Mouse (Mus musculus) urinary bladder, postnatal 4 days (tissue): Measurements from ENCODE around the gene Kmt5b.

Experiments
- DNase-seq, 2 experiments: peaks; one replicate each; pipeline ENCODE4 v3.0.0; 2021 to 2022; ENCODE audit warnings: low spot score in 2 of 2

The Kmt5b gene

DNA sequence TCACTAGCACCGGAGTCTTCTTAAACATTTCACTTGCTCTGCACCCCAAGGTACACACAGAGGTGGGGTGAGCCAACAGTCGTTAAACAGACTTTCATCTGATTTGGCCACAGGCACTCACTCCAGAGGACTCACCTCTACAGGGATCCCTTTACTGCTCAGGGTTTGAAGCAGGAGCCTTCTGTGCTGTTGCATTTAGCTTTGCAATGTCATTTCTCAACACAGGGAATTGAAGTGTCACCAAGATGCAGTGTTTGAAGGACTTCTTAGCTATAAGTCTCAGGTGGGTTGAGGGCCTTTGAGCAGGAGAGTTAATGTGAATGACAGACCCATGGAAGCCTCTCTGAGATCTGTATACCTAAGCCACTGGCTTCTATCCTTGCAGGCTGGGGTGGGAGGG lies 76.4 kb downstream of the Kmt5b start:
- DNase-seq = no peak

- DNase-seq = no peak
Observed at GRCm38 (mm10) chr19:3844836-3845235, 77.6 kb downstream of the Kmt5b start.

DNA sequence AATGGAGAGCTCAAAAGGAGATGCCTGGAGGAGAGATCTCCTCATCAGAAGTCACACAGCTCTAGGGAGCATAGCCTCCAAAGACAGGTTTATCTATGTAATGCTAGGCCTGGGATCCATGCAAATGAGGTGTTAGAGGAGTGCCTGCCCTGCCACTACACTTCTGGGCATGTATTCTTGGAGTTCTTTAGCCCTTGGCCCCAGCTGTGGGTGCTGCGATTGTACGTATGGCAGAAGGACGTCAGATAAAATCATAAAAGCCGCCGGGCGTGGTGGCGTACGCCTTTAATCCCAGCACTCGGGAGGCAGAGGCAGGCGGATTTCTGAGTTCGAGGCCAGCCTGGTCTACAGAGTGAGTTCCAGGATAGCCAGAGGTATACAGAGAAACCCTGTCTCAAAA lies 78.1 kb downstream of the Kmt5b start:
- no peak for DNase-seq

- no peak for DNase-seq
Observed at GRCm38 (mm10) chr19:3845803-3846406, 78.7 kb downstream of the Kmt5b start.

GRCm38 (mm10) chr19:3846676-3847604 lies 79.7 kb downstream of the Kmt5b start:
- no peak for DNase-seq

DNA sequence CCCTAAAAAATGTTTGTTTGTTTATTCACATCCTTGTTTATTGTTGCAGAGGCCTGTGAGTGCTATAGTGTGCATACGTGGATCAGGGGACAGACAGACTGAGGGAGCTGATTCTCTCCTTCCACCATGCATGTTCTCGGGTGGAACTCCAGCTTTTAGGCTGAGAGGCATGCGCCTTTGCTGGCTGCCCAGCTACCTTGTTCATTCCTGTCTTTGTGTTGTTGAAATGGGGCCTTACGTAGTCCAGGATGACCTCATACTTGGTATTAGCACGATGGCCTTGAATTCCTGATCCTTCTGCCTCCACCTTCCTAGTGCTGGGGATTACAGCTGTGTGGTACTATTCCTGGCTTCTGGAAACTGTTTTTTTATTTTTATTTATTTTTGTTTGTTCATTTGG lies 80.5 kb downstream of the Kmt5b start:
- DNase-seq = no peak

DNA sequence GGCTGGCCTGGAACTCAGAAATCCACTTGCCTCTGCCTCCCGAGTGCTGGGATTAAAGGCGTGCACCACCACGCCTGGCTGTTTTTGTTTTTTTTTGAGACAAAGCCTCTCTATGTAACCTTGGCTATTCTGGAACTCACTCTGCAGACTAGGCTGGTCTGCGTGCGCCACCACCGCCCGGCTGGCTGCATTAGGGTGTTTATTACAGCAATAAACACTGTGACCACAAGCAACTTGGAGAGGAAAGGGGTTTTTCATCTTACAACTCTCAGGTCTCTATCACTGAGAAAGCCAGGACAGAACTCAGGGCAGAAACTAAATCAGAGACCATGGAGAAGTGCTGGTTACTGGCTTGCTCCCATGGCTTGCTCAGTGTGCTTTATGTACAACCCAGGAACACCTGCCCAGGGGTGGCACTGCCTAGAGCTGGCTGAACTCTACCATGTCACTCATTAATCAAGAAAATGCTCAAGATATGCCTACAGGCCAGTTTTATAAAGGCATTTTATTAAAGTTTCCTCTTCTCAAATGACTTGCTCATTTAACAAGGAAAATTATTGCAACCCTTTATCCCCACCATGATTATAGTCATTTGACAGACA lies 81.1 kb downstream of the Kmt5b start:
- DNase-seq = no peak

GRCm38 (mm10) chr19:3849251-3849650 lies 82.0 kb downstream of the Kmt5b start:
- no peak for DNase-seq

- no peak for DNase-seq
Observed at GRCm38 (mm10) chr19:3850076-3850475, 82.9 kb downstream of the Kmt5b start.

GRCm38 (mm10) chr19:3850847-3851469 lies 83.7 kb downstream of the Kmt5b start:
- no peak for DNase-seq

GRCm38 (mm10) chr19:3851502-3851962 lies 84.3 kb downstream of the Kmt5b start, which contains the start of gene Chka:
Gene Chka (plus strand): TSS chr19:3851773.
- peak; percentile 96 to 97 for DNase-seq

DNA sequence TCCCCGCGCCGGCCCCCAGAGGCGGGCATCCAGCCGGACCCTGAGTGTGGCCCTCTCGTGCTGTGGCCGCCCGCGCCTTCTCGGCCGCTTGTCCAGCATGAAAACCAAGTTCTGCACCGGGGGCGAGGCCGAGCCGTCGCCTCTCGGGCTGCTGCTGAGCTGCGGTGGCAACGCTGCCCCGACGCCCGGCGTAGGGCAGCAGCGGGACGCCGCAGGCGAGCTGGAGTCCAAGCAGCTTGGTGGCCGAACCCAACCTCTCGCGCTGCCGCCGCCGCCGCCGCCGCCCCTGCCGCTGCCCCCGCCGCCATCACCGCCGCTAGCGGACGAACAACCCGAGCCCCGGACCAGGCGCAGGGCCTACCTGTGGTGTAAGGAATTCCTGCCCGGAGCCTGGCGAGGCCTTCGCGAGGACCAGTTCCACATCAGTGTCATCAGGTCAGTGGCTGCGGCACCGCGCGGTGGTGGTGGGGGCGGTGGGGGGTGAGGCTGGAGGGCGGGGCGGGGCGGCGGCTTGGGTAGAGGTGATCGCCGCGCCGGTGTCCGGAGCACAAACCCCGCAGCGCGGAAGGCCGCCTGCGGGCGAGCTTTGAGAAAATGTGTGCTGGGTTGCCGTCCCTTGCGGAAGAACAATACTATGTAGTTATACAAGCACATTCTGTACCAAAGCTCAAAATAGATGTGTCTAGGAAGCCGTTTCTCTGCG lies 84.9 kb downstream of the Kmt5b start:
- DNase-seq = peak in 1 of 2 experiments; percentile 48

DNA sequence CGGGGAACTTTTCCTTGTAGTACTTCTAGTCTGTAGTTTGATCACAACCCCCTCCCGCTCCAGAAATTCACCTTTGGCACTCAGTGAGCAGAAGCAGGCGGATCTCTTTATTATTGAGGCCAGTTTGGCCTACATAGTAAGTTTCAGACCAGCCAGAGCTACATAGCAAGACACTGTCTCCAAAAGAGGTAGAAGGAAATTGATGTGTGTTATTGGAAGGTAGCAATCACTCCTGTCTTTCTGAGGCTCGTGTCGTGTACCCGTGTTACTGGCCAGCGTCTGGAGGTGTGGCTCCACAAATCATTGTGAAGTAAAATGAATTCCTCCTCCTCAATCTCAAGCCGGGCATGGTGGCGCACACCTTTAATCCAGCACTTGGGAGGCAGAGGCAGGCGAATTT lies 85.9 kb downstream of the Kmt5b start:
- no peak for DNase-seq

GRCm38 (mm10) chr19:3853891-3854290 lies 86.7 kb downstream of the Kmt5b start:
- no peak for DNase-seq

DNA sequence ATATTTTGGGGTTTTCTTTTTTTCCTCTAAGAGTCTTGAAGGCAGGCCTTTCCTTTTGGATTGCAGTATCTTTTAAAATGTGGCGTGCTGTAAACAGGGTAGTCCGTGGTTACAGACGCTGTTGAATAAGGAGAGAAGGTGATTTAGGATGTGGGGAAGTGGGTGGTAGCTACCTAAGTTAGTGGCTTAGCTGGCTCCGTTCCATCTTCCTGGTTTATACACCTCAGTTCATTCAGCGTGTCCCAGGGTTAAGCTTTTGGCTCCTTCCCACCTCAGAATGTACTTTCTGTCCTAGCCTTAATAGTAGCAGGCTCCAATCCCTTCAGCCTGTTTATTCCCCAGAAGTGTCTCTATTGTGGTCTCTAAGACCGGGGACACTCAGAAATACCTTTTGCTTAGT lies 87.9 kb downstream of the Kmt5b start:
- no peak for DNase-seq

DNA sequence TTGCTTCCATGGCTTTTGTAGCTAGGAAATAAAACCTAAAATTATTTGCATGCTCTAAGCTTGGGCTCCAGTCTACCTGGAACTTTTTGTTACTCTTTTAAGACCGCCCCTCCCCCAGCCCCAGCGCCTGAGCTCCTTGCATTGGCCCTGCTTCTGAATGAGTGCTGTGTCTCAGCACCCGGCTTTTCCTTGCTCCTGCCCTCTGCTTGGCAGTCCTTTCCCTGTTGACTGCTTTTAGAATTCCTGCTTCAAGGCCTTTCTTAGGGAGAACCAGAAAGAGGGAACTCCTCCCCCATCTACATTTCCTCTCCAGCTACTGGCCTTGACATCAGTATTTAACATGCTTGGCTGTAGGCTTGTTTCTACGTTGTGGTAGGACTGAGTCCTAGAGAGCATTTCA lies 88.4 kb downstream of the Kmt5b start:
- no peak for DNase-seq

- DNase-seq = no peak
Observed at GRCm38 (mm10) chr19:3857220-3857619, 90.0 kb downstream of the Kmt5b start.

DNA sequence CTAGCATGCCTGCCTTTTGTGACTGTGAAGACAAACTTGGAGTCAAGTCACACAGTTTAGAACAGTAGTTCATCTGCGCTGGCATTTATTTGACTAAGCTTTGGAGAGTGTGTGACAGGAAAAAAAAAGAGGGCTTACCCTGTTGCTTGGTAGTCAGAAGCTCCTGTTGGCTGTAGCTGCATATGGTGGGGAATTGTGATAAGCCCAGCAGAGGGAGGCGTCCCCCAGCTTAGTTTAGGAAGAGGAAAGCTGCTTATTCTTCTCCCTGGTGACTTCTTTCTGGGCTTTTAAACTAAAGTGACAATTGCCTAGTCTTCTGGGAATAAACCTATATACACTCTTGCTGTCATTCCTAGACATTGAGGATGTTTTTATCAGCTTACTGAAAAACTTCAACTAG lies 95.5 kb downstream of the Kmt5b start:
- DNase-seq = no peak

GRCm38 (mm10) chr19:3864960-3865359 lies 97.7 kb downstream of the Kmt5b start:
- no peak for DNase-seq
